Comparison of ENCODE assay signal across 8 mouse cellular contexts in genomic region chr5:41763731-41764721, GRCm38 (mm10). TPM values are rescaled to one million over a fixed set of nuclear protein-coding genes. Genes with fewer than 3 reads are reported as not detected.
DNase-seq lines count a peak whose midpoint lies in the region; ATAC-seq lines count a peak whose summit lies in the region.

Nkx3-2 (minus strand) TSS chr5:41764501.

- DNase-seq in CD4-positive, CD25-positive, alpha-beta regulatory T cell, adult 2 months (ENCODE audit: low read depth, low spot score): peak; percentile 10
- DNase-seq in thymus, postnatal 4 days: peak; percentile 23
- DNase-seq in thymus, adult 18-20 months: no peak
- no peak for DNase-seq in left cerebral cortex, postnatal 10 days (ENCODE audit: extremely low spot score in 1 of 2, low spot score in 2 of 2)
- no peak for DNase-seq in left cerebral cortex, adult 8-10 months (ENCODE audit: low spot score in 2 of 2)
- no peak for DNase-seq in right cerebral cortex, adult 2 months (ENCODE audit: low spot score in 2 of 2)

- no peaks in the 10 kb centered on the region; the same call in none of the 2 replicates for H3K4me1 ChIP-seq in liver, embryonic 16.5 days (ENCODE audit: control insufficient read depth, low read depth, low read length)

- H3K9ac ChIP-seq in liver, embryonic 16.5 days (ENCODE audit: low read depth, low read length): no peak within 1 kb of the TSS

- H3K27me3 ChIP-seq in liver, embryonic 16.5 days (ENCODE audit: control insufficient read depth, insufficient read depth, low read depth, low read length): peaks cover 89% of the 10 kb centered on the region

- H3K9me3 ChIP-seq in liver, embryonic 16.5 days (replicated peaks; ENCODE audit: control insufficient read depth, low read length): no peaks in the 10 kb centered on the region

- intact Hi-C loops in left cerebral cortex, postnatal 10 days (cut with DNase I): loop anchor here (5.0 kb wide), 1 partner anchor 57 kb away; the partner anchor contains the start of gene Rab28

- no peak within 1 kb of the TSS for H3K27ac ChIP-seq in liver, embryonic 16.5 days (ENCODE audit: low read length)

- no peak within 1 kb of the TSS for H3K4me2 ChIP-seq in liver, embryonic 16.5 days (ENCODE audit: low read depth, low read length)

- no peaks in the 10 kb centered on the region for H3K36me3 ChIP-seq in liver, embryonic 16.5 days (ENCODE audit: control insufficient read depth, insufficient read depth)

- no peak for ATAC-seq in CD4-positive, CD25-positive, alpha-beta regulatory T cell, adult 4 months
- ATAC-seq in liver, embryonic 16.5 days (ENCODE audit: low read depth): no peak

- 2% methylated on average over 65 of the region's 79 CpGs for WGBS in liver, embryonic 16.5 days (ENCODE audit: insufficient replicate concordance)

- peak within 1 kb of the TSS; percentile 15; the same call in 1 of the 2 replicates for H3K4me3 ChIP-seq in liver, embryonic 16.5 days (ENCODE audit: low read depth, low read length)

RNA-seq across cellular contexts. Expression of gene Nkx3-2, which starts in this region (rescaled TPM):
- polyA plus RNA-seq in CD4-positive, CD25-positive, alpha-beta regulatory T cell, adult 4 months (2017; shearing (Covaris generic)): not detected
- not detected in 2 replicates for polyA plus RNA-seq in liver, embryonic 16.5 days (2015; fragmentation: Nextera tagmentation; extraction: Ambion mirVana)
- not detected for total RNA-seq in left cerebral cortex, postnatal 10 days (2021)
- total RNA-seq in left cerebral cortex, adult 8-10 months (2022): not detected

Comparison
In these comparisons a context has a peak if more than half of its experiments do, and no peak if none do; other contexts are left out.
1. DNase-seq: peak in CD4-positive, CD25-positive, alpha-beta regulatory T cell, adult 2 months (single experiment) and thymus, postnatal 4 days (single experiment); none in thymus, adult 18-20 months (0 of 2), left cerebral cortex, postnatal 10 days (0 of 2), left cerebral cortex, adult 8-10 months (0 of 2) and right cerebral cortex, adult 2 months (0 of 2).